Mouse (Mus musculus) thymus, adult 2 months (tissue): ENCODE data around the gene Apeh.

Experiments
- CTCF ChIP-seq: fragments of 200-500 bp; IDR thresholded peaks from 2 replicates; pipeline ENCODE4 v1.5.1; 2012; ENCODE audit warnings: mild to moderate bottlenecking, control low read depth, low read length, moderate library complexity, borderline replicate concordance; ENCODE audit not compliant: control insufficient read depth, poor library complexity, insufficient read depth; ENCODE audit errors: extremely low read depth
- POLR2A ChIP-seq: fragments of 200-500 bp; IDR thresholded peaks from 2 replicates; pipeline ENCODE4 v1.6.1; 2012; ENCODE audit warnings: mild to moderate bottlenecking, low read length, control low read depth, moderate library complexity; ENCODE audit not compliant: control insufficient read depth, poor library complexity, insufficient read depth; ENCODE audit errors: extremely low read depth

- TF ChIP-seq CTCF (no peak), POLR2A (no peak)
These were observed 49.5 kb downstream of the Apeh start for GRCm38 (mm10) chr9:108044751-108045492.
